Mouse (Mus musculus) hindbrain, embryonic 13.5 days (tissue): ENCODE measurements at regions not wholly inside any gene's neighbourhood (a gene's known extent, or its start where the extent isn't known, plus 50 kb on each side); places are given as distances from the start of the nearest gene placed in this dataset.

Source experiments
- ATAC-seq: fragments of 200-750 bp; cut with Nextera tagmentation; 2 replicates; pipeline ENCODE4 v1.8.0; 2017; ENCODE audit warnings: moderate TSS enrichment; ENCODE audit not compliant: low FRiP score
- H3K27ac ChIP-seq: fragments of 300-500 bp; sonication (generic); 2 replicates; pipeline ENCODE4 v1.5.1; 2015; ENCODE audit warnings: inconsistent platforms, mild to moderate bottlenecking, moderate library complexity
- H3K27me3 ChIP-seq: fragments of 300-500 bp; sonication (generic); 2 replicates; pipeline ENCODE4 v1.6.1; 2015; ENCODE audit warnings: mild to moderate bottlenecking, inconsistent platforms
- H3K36me3 ChIP-seq: fragments of 300-500 bp; sonication (generic); 2 replicates; pipeline ENCODE4 v1.6.1; 2015; ENCODE audit warnings: mild to moderate bottlenecking, inconsistent platforms
- H3K4me1 ChIP-seq: fragments of 300-500 bp; sonication (generic); replicated peaks from 2 replicates; pipeline ENCODE4 v1.6.1; 2015; ENCODE audit warnings: inconsistent platforms
- H3K4me2 ChIP-seq: fragments of 300-500 bp; sonication (generic); 2 replicates; pipeline ENCODE4 v1.6.1; 2015; ENCODE audit warnings: inconsistent platforms, mild to moderate bottlenecking, moderate library complexity
- H3K4me3 ChIP-seq: fragments of 300-500 bp; sonication (generic); 2 replicates; pipeline ENCODE4 v1.5.1; 2015; ENCODE audit warnings: mild to moderate bottlenecking, inconsistent platforms
- H3K9ac ChIP-seq: fragments of 300-500 bp; sonication (generic); 2 replicates; pipeline ENCODE4 v1.6.1; 2015; ENCODE audit warnings: mild to moderate bottlenecking, inconsistent platforms
- H3K9me3 ChIP-seq: fragments of 300-500 bp; sonication (generic); 2 replicates; pipeline ENCODE4 v1.6.1; 2016; ENCODE audit warnings: inconsistent platforms
- WGBS: fragments of 180-500 bp; shearing (Covaris S2); methylation state at CpG from one replicate; pipeline ENCODE4 v1.1.7; 2015; 5-methylcytosine and 5-hydroxymethylcytosine counted together

GRCm38 (mm10) chr13:78576300-78577296 is 377.0 kb upstream of the Nr2f1 start:
- no peak overlapping the region for H3K4me3 ChIP-seq
- WGBS, result 17% methylated on average over 9 of the region's 9 CpGs
- H3K36me3 ChIP-seq, result no peaks in the 10 kb centered on the region
- H3K9me3 ChIP-seq, result no peaks in the 10 kb centered on the region
- no peaks in the 10 kb centered on the region for H3K27me3 ChIP-seq
- H3K4me2 ChIP-seq, result no peak overlapping the region
- H3K9ac ChIP-seq, result no peak overlapping the region
- peak; percentile 79 for ATAC-seq
- peaks cover 8% of the 10 kb centered on the region; the same call in 1 of the 2 replicates for H3K4me1 ChIP-seq
- peak overlapping the region; percentile 6; the same call in 1 of the 2 replicates for H3K27ac ChIP-seq

DNA sequence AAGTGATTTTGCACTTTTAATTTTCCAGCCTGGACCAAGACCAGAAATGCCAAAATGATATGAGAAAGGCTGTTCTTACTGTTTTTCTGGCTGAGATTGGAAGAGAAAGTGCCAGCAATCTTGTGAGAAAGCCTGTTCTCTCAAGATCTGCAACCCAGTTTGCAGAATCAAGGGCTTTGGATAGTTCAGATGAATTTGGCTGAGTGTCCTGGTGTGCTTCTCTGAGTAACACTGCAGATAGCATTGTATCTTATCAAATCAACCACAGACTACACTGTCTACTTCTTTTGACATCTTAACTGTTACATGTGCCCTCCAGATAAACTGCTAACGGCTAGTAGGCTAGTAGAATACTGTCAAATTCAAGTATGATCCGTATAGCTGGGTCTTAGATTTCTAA is 371.5 kb upstream of the Nr2f1 start:
- Histone ChIP-seq H3K4me3 (no peak overlapping the region), H3K9me3 (no peaks in the 10 kb centered on the region), H3K4me1 (no peaks in the 10 kb centered on the region), H3K27ac (no peak overlapping the region), H3K4me2 (no peak overlapping the region), H3K36me3 (no peaks in the 10 kb centered on the region), H3K27me3 (no peaks in the 10 kb centered on the region), H3K9ac (no peak overlapping the region)
- ATAC-seq, result no peak
- WGBS, result 82% methylated on average over 2 of the region's 2 CpGs

DNA sequence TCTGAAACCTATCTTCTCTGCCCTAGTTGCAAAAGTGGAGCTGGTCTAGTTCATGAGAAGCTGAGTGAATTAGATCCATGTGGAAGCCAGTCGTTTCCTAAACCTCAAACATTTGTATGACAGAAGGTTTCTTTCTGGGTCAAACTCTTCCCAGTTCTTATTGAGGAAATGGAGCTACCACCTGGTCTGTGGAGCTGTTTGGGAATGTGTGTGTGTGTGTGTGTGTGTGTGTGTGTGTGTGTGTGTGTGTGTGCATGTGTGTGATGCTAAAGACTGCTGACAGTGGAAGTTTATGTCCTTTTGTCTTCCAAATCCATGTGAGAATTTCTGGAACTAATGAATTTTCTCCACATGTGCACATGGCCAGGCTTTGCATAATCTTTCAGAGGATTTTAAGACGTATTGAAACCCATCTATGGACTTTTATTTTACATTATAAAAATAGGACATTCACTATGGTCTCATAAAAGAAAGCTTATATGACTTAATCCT is 324.9 kb upstream of the Nr2f1 start:
- ATAC-seq, result no peak
- Histone ChIP-seq H3K9me3 (no peaks in the 10 kb centered on the region), H3K36me3 (no peaks in the 10 kb centered on the region), H3K4me3 (no peak overlapping the region), H3K4me2 (no peak overlapping the region), H3K4me1 (no peaks in the 10 kb centered on the region), H3K27me3 (no peaks in the 10 kb centered on the region), H3K9ac (no peak overlapping the region), H3K27ac (no peak overlapping the region)
- 55% methylated on average over 2 of the region's 2 CpGs for WGBS

DNA sequence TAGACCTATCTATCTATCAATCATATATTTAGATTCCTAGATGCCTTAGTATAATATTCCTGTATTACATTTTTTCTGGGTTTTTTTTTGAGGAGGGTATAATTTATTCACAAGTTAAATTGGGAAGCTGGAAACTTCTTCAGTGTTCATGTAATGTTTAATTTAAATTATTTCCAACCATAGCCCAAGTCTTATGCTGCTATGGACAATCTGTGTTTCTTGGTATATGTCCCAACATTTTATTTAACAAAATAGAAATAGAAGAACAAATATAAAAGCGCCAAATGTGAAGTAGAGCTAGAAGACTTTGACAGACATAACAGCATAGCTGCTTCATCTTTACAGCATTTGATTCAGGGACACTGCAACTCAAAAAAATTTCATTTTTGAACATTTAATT is 321.2 kb upstream of the Nr2f1 start:
- ATAC-seq, result no peak
- 98% methylated on average over 1 of the region's 1 CpGs for WGBS

GRCm38 (mm10) chr13:78520186-78520585 is 320.6 kb upstream of the Nr2f1 start:
- no peaks in the 10 kb centered on the region for H3K9me3 ChIP-seq
- 93% methylated on average over 3 of the region's 3 CpGs for WGBS
- ATAC-seq, result no peak
- no peak overlapping the region for H3K9ac ChIP-seq
- H3K27me3 ChIP-seq, result no peaks in the 10 kb centered on the region
- H3K27ac ChIP-seq, result no peak overlapping the region
- H3K4me2 ChIP-seq, result no peak overlapping the region
- no peak overlapping the region for H3K4me3 ChIP-seq
- H3K4me1 ChIP-seq, result no peaks in the 10 kb centered on the region
- H3K36me3 ChIP-seq, result no peaks in the 10 kb centered on the region

More for the DNA sequence above, 321.2 kb upstream of the Nr2f1 start:
- Histone ChIP-seq H3K27me3 (no peaks in the 10 kb centered on the region), H3K4me1 (no peaks in the 10 kb centered on the region), H3K9me3 (no peaks in the 10 kb centered on the region), H3K4me2 (no peak overlapping the region), H3K27ac (no peak overlapping the region), H3K9ac (no peak overlapping the region), H3K4me3 (no peak overlapping the region), H3K36me3 (no peaks in the 10 kb centered on the region)

DNA sequence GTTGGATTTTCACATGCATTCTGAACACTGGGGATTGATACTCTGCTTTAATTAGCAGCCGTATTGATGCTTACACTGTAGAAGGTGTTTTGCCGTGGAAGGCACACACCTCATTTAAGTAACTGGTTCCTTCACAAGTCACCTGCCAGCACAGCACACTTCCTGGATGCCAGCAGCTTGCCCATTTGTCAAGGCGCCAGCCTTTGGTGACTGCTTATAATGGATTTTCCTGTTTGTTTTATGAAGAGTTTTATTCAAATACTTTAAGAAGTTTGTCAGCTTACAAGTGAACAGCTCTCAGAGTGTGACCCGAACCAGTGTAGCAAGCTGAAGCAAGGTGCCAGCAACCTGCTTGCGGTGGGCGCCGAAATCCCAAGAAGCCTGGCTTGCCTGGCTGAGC is 301.0 kb upstream of the Nr2f1 start:
- no peak overlapping the region for H3K9ac ChIP-seq
- no peaks in the 10 kb centered on the region for H3K4me1 ChIP-seq
- H3K27ac ChIP-seq, result no peak overlapping the region
- no peaks in the 10 kb centered on the region for H3K9me3 ChIP-seq
- 92% methylated on average over 7 of the region's 7 CpGs for WGBS
- no peaks in the 10 kb centered on the region for H3K36me3 ChIP-seq
- H3K27me3 ChIP-seq, result no peaks in the 10 kb centered on the region
- H3K4me2 ChIP-seq, result no peak overlapping the region
- ATAC-seq, result no peak
- no peak overlapping the region for H3K4me3 ChIP-seq

DNA sequence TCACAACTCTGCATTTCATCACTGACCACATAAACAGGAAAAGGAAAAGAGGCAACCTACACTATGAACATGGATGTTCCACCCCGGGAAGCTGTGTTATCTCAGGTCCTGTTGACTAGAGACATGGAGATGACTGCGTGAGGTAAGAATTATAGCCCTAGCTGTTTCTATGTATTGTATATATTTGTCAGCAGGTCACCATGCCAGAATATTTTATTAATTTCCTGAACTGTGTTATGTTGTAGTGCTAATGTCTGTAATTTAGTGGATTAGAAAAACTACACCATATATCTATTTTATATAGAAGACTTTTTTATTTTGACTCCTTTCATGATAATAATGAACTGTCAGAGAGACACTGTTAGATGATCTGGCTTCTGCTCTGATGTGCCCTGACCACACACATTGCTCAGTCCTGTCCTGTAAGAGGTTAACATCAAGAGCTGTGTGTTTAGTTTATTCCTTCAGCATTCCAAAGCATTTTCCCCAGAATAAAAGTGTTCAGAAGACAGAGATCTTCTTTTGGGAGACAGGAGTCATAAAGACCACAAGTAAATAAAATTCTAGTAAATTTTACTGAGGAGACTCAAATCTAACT is 284.3 kb upstream of the Nr2f1 start:
- H3K27ac ChIP-seq, result no peak overlapping the region
- H3K4me1 ChIP-seq, result no peaks in the 10 kb centered on the region
- ATAC-seq, result no peak
- H3K27me3 ChIP-seq, result no peaks in the 10 kb centered on the region
- 91% methylated on average over 2 of the region's 2 CpGs for WGBS
- H3K9me3 ChIP-seq, result no peaks in the 10 kb centered on the region
- no peak overlapping the region for H3K9ac ChIP-seq
- H3K4me3 ChIP-seq, result no peak overlapping the region
- H3K36me3 ChIP-seq, result no peaks in the 10 kb centered on the region
- H3K4me2 ChIP-seq, result no peak overlapping the region

GRCm38 (mm10) chr13:78482929-78483759 is 283.6 kb upstream of the Nr2f1 start:
- Histone ChIP-seq H3K4me3 (no peak overlapping the region), H3K36me3 (no peaks in the 10 kb centered on the region), H3K4me2 (no peak overlapping the region), H3K9me3 (no peaks in the 10 kb centered on the region), H3K4me1 (no peaks in the 10 kb centered on the region), H3K27ac (no peak overlapping the region), H3K27me3 (no peaks in the 10 kb centered on the region), H3K9ac (no peak overlapping the region)
- ATAC-seq, result no peak
- 72% methylated on average over 9 of the region's 9 CpGs for WGBS

- Histone ChIP-seq H3K4me2 (no peak overlapping the region), H3K9me3 (no peaks in the 10 kb centered on the region), H3K4me3 (no peak overlapping the region), H3K4me1 (peaks cover 3% of the 10 kb centered on the region), H3K36me3 (no peaks in the 10 kb centered on the region), H3K27me3 (no peaks in the 10 kb centered on the region), H3K9ac (no peak overlapping the region), H3K27ac (no peak overlapping the region)
- 67% methylated on average over 2 of the region's 2 CpGs for WGBS
- ATAC-seq, result no peak
Measured at GRCm38 (mm10) chr13:78451333-78452070, 251.9 kb upstream of the Nr2f1 start.

GRCm38 (mm10) chr13:78446726-78447031 is 247.1 kb upstream of the Nr2f1 start:
- Histone ChIP-seq H3K9ac (no peak overlapping the region), H3K27ac (no peak overlapping the region), H3K4me2 (peak overlapping the region; percentile 39), H3K4me1 (peaks cover 25% of the 10 kb centered on the region), H3K9me3 (no peaks in the 10 kb centered on the region), H3K36me3 (no peaks in the 10 kb centered on the region), H3K4me3 (no peak overlapping the region), H3K27me3 (no peaks in the 10 kb centered on the region)
- ATAC-seq, result no peak
- WGBS, result 61% methylated on average over 5 of the region's 5 CpGs

- peak overlapping the region; percentile 76 for H3K27ac ChIP-seq
- H3K36me3 ChIP-seq, result no peaks in the 10 kb centered on the region
- H3K9me3 ChIP-seq, result no peaks in the 10 kb centered on the region
- peak; percentile 86 for ATAC-seq
- peak overlapping the region; percentile 20; the same call in 1 of the 2 replicates for H3K9ac ChIP-seq
- no peak overlapping the region for H3K4me3 ChIP-seq
- peak overlapping the region; percentile 39 for H3K4me2 ChIP-seq
- no peaks in the 10 kb centered on the region for H3K27me3 ChIP-seq
- peaks cover 25% of the 10 kb centered on the region for H3K4me1 ChIP-seq
- WGBS, result 18% methylated on average over 14 of the region's 14 CpGs
Measured at GRCm38 (mm10) chr13:78445891-78446725, 246.6 kb upstream of the Nr2f1 start.
